11 mouse cellular contexts compared by ENCODE assay signal in genomic region chr8:46851560-46851959, GRCm38 (mm10).
DNase-seq lines count a peak whose midpoint lies in the region; ATAC-seq and TF ChIP-seq lines count a peak whose summit lies in the region.
"Had no signal": no experiment of that assay in that cellular context is flagged by ENCODE, and none has a peak within 500 bp of the region (broad histone marks: within the 10 kb centered on the region; RNA-seq: fewer than 3 reads in every experiment).

No protein-coding gene starts in this region.

- H3K9me3 ChIP-seq in liver, embryonic 11.5 days (ENCODE audit: control insufficient read depth, low read length) = no peaks in the 10 kb centered on the region
- H3K9me3 ChIP-seq in MEL (replicated peaks; ENCODE audit: insufficient read depth, low read length) = no peaks in the 10 kb centered on the region
- H3K9me3 ChIP-seq: hindbrain, embryonic 10.5 days had no signal

- no peak overlapping the region for H3K4me2 ChIP-seq in liver, embryonic 11.5 days

- H3K4me3 ChIP-seq in liver, adult 2 months (ENCODE audit: insufficient read depth, low read depth, low read length) = no peak overlapping the region
- no peak overlapping the region for H3K4me3 ChIP-seq in liver, embryonic 11.5 days (ENCODE audit: low read depth, low read length)
- H3K4me3 ChIP-seq in MEL (ENCODE audit: control insufficient read depth in 1 of 2, insufficient read depth in 1 of 2, low read depth in 2 of 2, low read length in 2 of 2) = peak overlapping the region in 1 of 2 experiments; percentile 1; a peak in 1 of 4 replicates
- H3K4me3 ChIP-seq: hindbrain, embryonic 10.5 days had no signal

- peak; percentile 76 to 86 for TF ChIP-seq EP300 in MEL (IDR thresholded peaks at IDR 0.05; ENCODE audit: low read depth in 1 of 2, low read length in 2 of 2)

- no peak for ATAC-seq in liver, embryonic 11.5 days (replicated peaks; ENCODE audit: low FRiP score)
- ATAC-seq: Patski had no signal

- H3K27ac ChIP-seq in liver, adult 2 months (replicated peaks; ENCODE audit: insufficient read depth, low read depth, low read length) = 0 out of 2 replicates have a peak overlapping the region, but pooled peaks have one; percentile 32
- no peak overlapping the region for H3K27ac ChIP-seq in liver, embryonic 11.5 days (ENCODE audit: low read depth, low read length)
- peak overlapping the region; percentile 42; the same call in 1 of the 2 replicates for H3K27ac ChIP-seq in MEL (ENCODE audit: control insufficient read depth, low read depth, low read length)
- H3K27ac ChIP-seq: hindbrain, embryonic 10.5 days had no signal

- peaks cover 11% of the 10 kb centered on the region; the same call in 1 of the 2 replicates for H3K4me1 ChIP-seq in liver, adult 2 months (ENCODE audit: control insufficient read depth, insufficient read depth, low read length)
- H3K4me1 ChIP-seq in liver, embryonic 11.5 days (replicated peaks; ENCODE audit: control insufficient read depth, insufficient read depth, low read length) = peaks cover 5% of the 10 kb centered on the region; the same call in 1 of the 2 replicates
- H3K4me1 ChIP-seq in MEL (ENCODE audit: control insufficient read depth in 1 of 2, insufficient read depth in 2 of 2, low read length in 2 of 2) = peaks cover 4 to 28% of the 10 kb centered on the region in 2 experiments

- H3K27me3 ChIP-seq in liver, adult 2 months (ENCODE audit: control insufficient read depth, insufficient read depth, low read length) = no peaks in the 10 kb centered on the region
- no peaks in the 10 kb centered on the region for H3K27me3 ChIP-seq in liver, embryonic 11.5 days (replicated peaks; ENCODE audit: control insufficient read depth, insufficient read depth, low read length)
- H3K27me3 ChIP-seq in MEL (ENCODE audit: control insufficient read depth in 1 of 2, insufficient read depth in 2 of 2, low read length in 2 of 2) = no peaks in the 10 kb centered on the region
- H3K27me3 ChIP-seq: Patski had no signal

- DNase-seq in liver, adult 2 months (ENCODE audit: extremely low read depth, low read depth, low spot score) = no peak
- DNase-seq in liver, embryonic 11.5 days (ENCODE audit: low spot score) = no peak
- DNase-seq in MEL (ENCODE audit: low read depth, low spot score) = peak; percentile 87
- peak; percentile 28 for DNase-seq in induced T-regulatory cell, adult 2 months (ENCODE audit: low read depth)
- peak; percentile 33 for DNase-seq in mesoderm, embryonic 11.5 days (ENCODE audit: low read depth, low spot score)
- DNase-seq in cerebellum, adult 9-11 months = no peak
- DNase-seq in layer of hippocampus, adult 18-20 months (ENCODE audit: low spot score in 2 of 2) = no peak
- DNase-seq: midbrain, embryonic 14.5 days; thymus, adult 18-20 months had no signal

- no peak for TF ChIP-seq CTCF in liver, adult 2 months (IDR thresholded peaks at IDR 0.05; ENCODE audit: low read depth, low read length)
- no peak for TF ChIP-seq CTCF in MEL (IDR thresholded peaks at IDR 0.05 in 2 of 3, conservative IDR thresholded peaks at IDR 0.05 in 1 of 3; ENCODE audit: control insufficient read depth in 1 of 3, insufficient read depth in 1 of 3, low read depth in 2 of 3, low read length in 3 of 3, poor library complexity in 1 of 3, severe bottlenecking in 1 of 3)

- TF ChIP-seq POLR2A in liver, adult 2 months (IDR thresholded peaks at IDR 0.05; ENCODE audit: extremely low read depth, insufficient read depth, low read length) = no peak
- TF ChIP-seq POLR2A in MEL (IDR thresholded peaks at IDR 0.05; ENCODE audit: control insufficient read depth in 1 of 2, insufficient read depth in 1 of 2, low read depth in 1 of 2, low read length in 2 of 2, poor library complexity in 1 of 2) = no peak

- no peak overlapping the region for H3K9ac ChIP-seq in liver, adult 2 months (ENCODE audit: low read depth, low read length)
- H3K9ac ChIP-seq in liver, embryonic 11.5 days (ENCODE audit: low read depth, low read length) = no peak overlapping the region
- peak overlapping the region; percentile 17 for H3K9ac ChIP-seq in MEL (ENCODE audit: control insufficient read depth, low read depth, low read length, poor library complexity, severe bottlenecking)

- TF ChIP-seq RAD21 in MEL (IDR thresholded peaks at IDR 0.05; ENCODE audit: low read depth, low read length) = no peak

- H3K79me2 ChIP-seq in liver, adult 2 months (ENCODE audit: control insufficient read depth, insufficient read depth, low read length) = no peaks in the 10 kb centered on the region
- H3K79me2 ChIP-seq in MEL (ENCODE audit: control insufficient read depth, insufficient read depth, low read length, poor library complexity) = no peaks in the 10 kb centered on the region

- 73% methylated on average over 4 of the region's 4 CpGs for WGBS in liver, adult 2 months
- whole genome bisulfite sequencing in liver, embryonic 11.5 days = 39% methylated on average over 4 of the region's 4 CpGs

- peaks cover 9% of the 10 kb centered on the region for H3K36me3 ChIP-seq in liver, adult 2 months (ENCODE audit: control insufficient read depth, insufficient read depth, low read length)
- no peaks in the 10 kb centered on the region for H3K36me3 ChIP-seq in liver, embryonic 11.5 days (ENCODE audit: control insufficient read depth, insufficient read depth, low read length)
- H3K36me3 ChIP-seq in MEL (ENCODE audit: control insufficient read depth in 1 of 2, insufficient read depth in 2 of 2, low read length in 2 of 2) = peaks cover 0 to 21% of the 10 kb centered on the region in 2 experiments; a peak in 2 of 4 replicates

TF ChIP-seq in MEL, 35 proteins besides CTCF, POLR2A, EP300 and RAD21:
- peak; percentile 67 to 83 for TF ChIP-seq USF2 (IDR thresholded peaks at IDR 0.05; ENCODE audit: borderline replicate concordance in 1 of 2, insufficient read depth in 1 of 2, low read depth in 1 of 2, low read length in 2 of 2)
- TF ChIP-seq ZKSCAN1 (IDR thresholded peaks at IDR 0.05; ENCODE audit: low read depth, low read length) = no peak
- TF ChIP-seq GABPA (IDR thresholded peaks at IDR 0.05; ENCODE audit: low read depth, low read length) = no peak
- TF ChIP-seq MYC (IDR thresholded peaks at IDR 0.05; ENCODE audit: low read depth, low read length) = peak; percentile 71; the same call in 1 of the 2 replicates
- TF ChIP-seq TCF12 (IDR thresholded peaks at IDR 0.05; ENCODE audit: low read depth, low read length) = peak; percentile 74
- TF ChIP-seq ZC3H11A (IDR thresholded peaks at IDR 0.05; ENCODE audit: low read depth, low read length) = no peak
- peak; percentile 53; the same call in 1 of the 2 replicates for TF ChIP-seq MXI1 (IDR thresholded peaks at IDR 0.05; ENCODE audit: low read depth, low read length)
- TF ChIP-seq RCOR1 (IDR thresholded peaks at IDR 0.05; ENCODE audit: low read depth, low read length) = peak; percentile 90
- TF ChIP-seq KAT2A (conservative IDR thresholded peaks at IDR 0.05; ENCODE audit: low read depth, low read length) = no peak
- no peak for TF ChIP-seq CHD2 (IDR thresholded peaks at IDR 0.05; ENCODE audit: low read length)
- no peak for TF ChIP-seq NELFE (IDR thresholded peaks at IDR 0.05; ENCODE audit: low read depth, low read length)
- no peak for TF ChIP-seq CHD1 (IDR thresholded peaks at IDR 0.05; ENCODE audit: low read depth, low read length)
- peak; percentile 91 for TF ChIP-seq MAX (IDR thresholded peaks at IDR 0.05; ENCODE audit: low read length)
- peak; percentile 97 for TF ChIP-seq USF1 (IDR thresholded peaks at IDR 0.05; ENCODE audit: low read depth, low read length)
- peak; percentile 88 for TF ChIP-seq GATA1 (IDR thresholded peaks at IDR 0.05; ENCODE audit: low read depth, low read length)
- no peak for TF ChIP-seq MYB (IDR thresholded peaks at IDR 0.05; ENCODE audit: low read depth, low read length)
- TF ChIP-seq SIN3A (IDR thresholded peaks at IDR 0.05; ENCODE audit: low read length) = peak; percentile 68
- TF ChIP-seq MAZ (IDR thresholded peaks at IDR 0.05; ENCODE audit: low read depth, low read length) = no peak
- TF ChIP-seq POLR2AphosphoS2 (IDR thresholded peaks at IDR 0.05; ENCODE audit: low read length) = no peak
- no peak for TF ChIP-seq SMC3 (IDR thresholded peaks at IDR 0.05; ENCODE audit: low read depth, low read length)
- TF ChIP-seq UBTF (IDR thresholded peaks at IDR 0.05; ENCODE audit: borderline replicate concordance, insufficient read depth, low read depth, low read length) = no peak
- TF ChIP-seq NRF1 (IDR thresholded peaks at IDR 0.05; ENCODE audit: insufficient read depth, low read depth, low read length, poor library complexity, severe bottlenecking) = no peak
- TF ChIP-seq TAL1 (IDR thresholded peaks at IDR 0.05; ENCODE audit: low read length) = peak; percentile 61
- peak; percentile 75; the same call in 1 of the 2 replicates for TF ChIP-seq BHLHE40 (IDR thresholded peaks at IDR 0.05; ENCODE audit: borderline replicate concordance, low read depth, low read length)
- 0 out of 2 replicates have a peak, but pooled peaks have one; percentile 41 for TF ChIP-seq HCFC1 (IDR thresholded peaks at IDR 0.05; ENCODE audit: low read depth, low read length)
- peak; percentile 89 for TF ChIP-seq ELF1 (IDR thresholded peaks at IDR 0.05; ENCODE audit: low read depth, low read length)
- peak; percentile 84 for TF ChIP-seq ETS1 (IDR thresholded peaks at IDR 0.05; ENCODE audit: low read depth, low read length)
- TF ChIP-seq MEF2A (IDR thresholded peaks at IDR 0.05; ENCODE audit: extremely low read depth, insufficient replicate concordance, low read depth, low read length, poor library complexity, severe bottlenecking) = no peak
- TF ChIP-seq TBP (IDR thresholded peaks at IDR 0.05; ENCODE audit: low read depth, low read length) = no peak

Comparison
In these comparisons a context has a peak if more than half of its experiments do, and no peak if none do; other contexts are left out.
1. DNase-seq: peak in MEL (single experiment), induced T-regulatory cell, adult 2 months (single experiment) and mesoderm, embryonic 11.5 days (single experiment); none in liver, adult 2 months (single experiment), liver, embryonic 11.5 days (single experiment), cerebellum, adult 9-11 months (single experiment) and layer of hippocampus, adult 18-20 months (0 of 2).